Mouse (Mus musculus) frontal cortex, adult (tissue): ENCODE data around the gene Fibcd1.

Source experiments
- ATAC-seq: cut with Nextera tagmentation; 2 replicates; pipeline ENCODE4 v1.9.2; 2017; ENCODE audit warnings: mild to moderate bottlenecking, moderate library complexity, mixed read lengths; ENCODE audit not compliant: low TSS enrichment

Gene Fibcd1

GRCm38 (mm10) chr2:31858500-31858899, 12.7 kb upstream of the Fibcd1 start:
- no peak for ATAC-seq

- ATAC-seq, result no peak
Measured at GRCm38 (mm10) chr2:31857180-31857579, 11.4 kb upstream of the Fibcd1 start.

- ATAC-seq, result no peak
Measured at GRCm38 (mm10) chr2:31855991-31856390, 10.2 kb upstream of the Fibcd1 start.

DNA sequence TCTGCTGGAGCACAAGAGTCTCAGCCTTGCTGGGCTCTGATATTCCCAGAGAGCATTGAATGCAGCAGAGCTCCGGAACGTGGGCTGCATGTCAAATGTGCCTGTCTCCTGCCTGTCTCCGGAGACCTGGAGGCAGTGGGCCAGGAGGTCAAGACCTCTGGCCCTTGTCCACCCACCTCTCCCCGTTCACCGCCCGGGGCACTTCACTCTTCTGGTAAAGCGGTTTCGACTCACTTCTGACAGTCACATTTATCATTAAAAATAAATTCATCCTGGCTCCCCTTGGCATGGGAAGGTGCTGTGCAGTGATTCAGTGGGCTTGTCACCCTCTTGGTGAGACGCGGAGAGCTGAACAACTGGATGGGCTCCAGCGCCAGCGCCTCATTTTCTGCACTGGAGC, 4.3 kb upstream of the Fibcd1 start:
- no peak for ATAC-seq

DNA sequence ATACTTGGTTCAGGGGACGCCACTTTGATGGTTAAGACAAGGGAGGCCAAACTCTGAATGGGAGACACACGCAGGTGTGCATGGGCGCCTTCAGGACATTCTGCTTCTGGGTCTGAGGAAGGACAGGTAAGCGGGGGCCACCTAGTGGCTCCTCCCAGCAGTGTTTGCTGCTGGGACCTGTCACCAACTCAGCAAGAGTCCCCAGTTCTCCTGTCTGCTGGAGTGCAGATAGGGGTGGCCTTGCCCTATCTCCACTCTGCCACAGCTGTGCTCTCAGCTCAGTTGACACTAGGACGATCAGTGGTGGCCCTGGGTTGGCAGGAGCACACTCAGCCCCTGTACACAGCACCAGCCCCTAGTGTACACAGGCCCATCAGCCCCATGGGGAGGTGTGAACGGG, 2.1 kb upstream of the Fibcd1 start:
- ATAC-seq, result peak; percentile 56; the same call in 1 of the 2 replicates

- ATAC-seq, result no peak
Measured at GRCm38 (mm10) chr2:31846692-31847660, 1.2 kb upstream of the Fibcd1 start.

DNA sequence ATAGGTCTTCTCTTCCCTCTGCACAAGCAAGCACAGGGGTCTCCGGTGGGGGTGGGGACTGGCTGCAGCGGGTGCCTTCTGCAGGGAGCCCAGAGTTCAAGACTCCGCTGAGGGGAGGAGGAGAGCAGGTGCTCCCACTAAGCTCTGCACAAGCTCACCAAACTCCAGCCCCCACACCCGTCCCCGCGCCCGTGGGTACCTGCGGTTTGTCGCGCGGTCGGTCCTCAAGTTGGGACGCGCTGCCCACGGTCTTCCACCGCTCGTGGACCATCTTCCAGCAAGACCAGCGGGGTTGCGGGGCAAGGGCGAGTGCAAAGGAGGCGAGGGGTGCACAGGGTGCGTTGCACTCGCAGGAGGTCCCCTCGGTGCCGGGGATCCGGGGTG, 301 bp downstream of the Fibcd1 start:
- ATAC-seq, result no peak

DNA sequence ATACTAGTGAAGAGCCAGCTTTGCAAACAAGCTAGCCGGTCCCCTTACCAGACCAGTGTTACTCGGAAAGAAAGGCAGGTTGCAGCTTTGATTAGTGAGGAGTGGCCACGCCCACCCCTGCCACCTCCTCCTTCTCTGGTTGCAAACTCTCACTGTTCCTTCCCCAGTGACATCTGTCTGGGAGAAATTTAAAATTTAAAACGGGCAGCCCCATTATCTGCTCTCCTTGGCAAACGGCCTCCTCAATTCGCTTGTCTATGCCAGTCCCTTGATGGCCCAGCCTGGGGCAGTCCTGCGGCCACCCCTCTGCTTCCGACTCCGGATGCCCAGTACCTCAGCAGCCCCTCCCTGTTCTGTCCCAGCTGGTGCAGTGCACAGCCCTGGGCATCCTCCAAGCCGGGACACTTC, 1.1 kb downstream of the Fibcd1 start:
- ATAC-seq, result no peak

GRCm38 (mm10) chr2:31838868-31839267, 6.9 kb downstream of the Fibcd1 start:
- no peak for ATAC-seq

GRCm38 (mm10) chr2:31836985-31837384, 8.8 kb downstream of the Fibcd1 start:
- ATAC-seq, result no peak

DNA sequence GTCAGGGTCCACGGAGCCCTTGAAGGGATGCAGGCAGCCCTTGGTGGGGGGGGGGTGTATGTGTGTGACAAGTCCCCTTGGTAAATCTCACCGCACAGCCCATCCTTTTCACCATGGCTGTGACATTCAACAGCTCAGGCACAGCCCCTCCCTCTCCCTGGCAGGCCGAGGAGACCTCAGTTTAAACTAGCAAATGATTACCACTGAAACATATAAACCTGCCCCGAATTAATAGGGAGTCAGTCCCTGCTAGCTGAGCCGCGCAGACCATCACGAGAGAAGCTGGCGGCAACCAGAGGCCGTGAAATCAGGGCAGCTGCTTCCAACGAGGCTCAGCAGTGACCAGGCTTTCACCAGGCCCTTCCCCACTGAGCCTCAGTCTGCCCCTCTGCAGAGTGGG, 9.7 kb downstream of the Fibcd1 start:
- ATAC-seq, result no peak

DNA sequence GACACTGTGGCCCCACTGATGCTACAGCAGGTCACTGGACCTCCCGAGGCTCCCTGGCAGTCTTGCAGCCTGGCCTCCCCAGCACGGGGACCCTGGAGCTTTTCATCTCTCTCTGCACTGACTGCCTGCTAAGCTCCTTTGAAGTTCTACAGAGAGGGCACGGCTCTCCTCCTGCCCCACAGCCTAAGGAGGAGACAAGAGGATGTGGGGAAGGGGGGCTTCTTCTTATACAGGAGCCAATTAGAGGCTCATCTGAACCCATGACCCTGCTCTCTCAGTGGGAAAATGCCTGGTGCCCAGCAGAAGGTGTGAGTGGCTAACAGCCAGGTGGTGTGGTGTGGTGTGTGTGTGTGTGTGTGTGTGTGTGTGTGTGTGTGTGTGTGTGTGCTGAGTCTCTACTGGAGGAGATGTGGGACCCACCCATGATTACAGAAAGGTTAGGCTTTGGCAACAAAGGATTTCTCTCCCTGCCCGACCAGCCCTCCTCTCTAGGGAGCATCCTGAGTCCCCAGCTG, 17.4 kb downstream of the Fibcd1 start:
- ATAC-seq, result no peak

DNA sequence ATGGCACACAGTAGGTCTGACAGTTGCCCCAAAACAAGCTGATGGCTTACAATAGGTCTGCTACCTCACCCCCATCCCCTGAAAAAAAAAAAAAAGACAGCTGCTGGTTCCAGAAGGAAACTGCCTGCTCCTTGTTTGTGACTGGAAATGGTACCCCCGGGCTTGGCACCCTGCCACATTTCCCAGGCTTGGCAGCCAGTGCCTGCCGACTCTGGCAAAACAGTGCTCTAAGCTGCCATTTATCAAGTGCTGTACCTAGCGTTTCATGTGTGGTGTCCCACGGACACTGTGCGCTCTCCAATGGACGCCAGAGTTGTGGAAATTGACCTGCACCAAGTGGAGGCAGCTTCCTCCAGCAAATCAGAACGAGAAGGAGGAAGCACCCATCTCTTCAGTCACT, 17.9 kb downstream of the Fibcd1 start:
- ATAC-seq, result no peak

GRCm38 (mm10) chr2:31826094-31827085, 19.4 kb downstream of the Fibcd1 start:
- ATAC-seq, result peak; percentile 24; the same call in 1 of the 2 replicates

DNA sequence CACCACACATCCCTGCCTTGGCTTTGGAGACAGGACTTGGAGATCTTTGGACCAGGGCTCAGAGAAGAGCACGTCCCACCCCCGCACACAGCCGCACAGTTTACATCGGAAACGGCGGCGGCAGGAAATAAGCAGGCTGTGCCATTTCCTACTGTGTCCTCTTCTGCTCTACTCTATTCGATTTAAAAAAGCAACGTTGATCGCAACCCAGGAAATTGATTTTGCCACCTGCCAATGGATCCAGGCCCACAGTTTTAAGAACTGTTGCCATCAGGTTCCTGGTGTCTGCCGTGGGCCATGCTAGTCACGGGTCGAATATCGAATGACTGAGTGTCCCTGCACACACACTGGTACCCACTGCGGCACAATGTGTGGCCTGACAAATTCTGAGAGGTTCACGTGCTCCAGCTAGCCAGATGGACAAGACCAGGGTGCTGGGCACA, 20.3 kb downstream of the Fibcd1 start:
- no peak for ATAC-seq

DNA sequence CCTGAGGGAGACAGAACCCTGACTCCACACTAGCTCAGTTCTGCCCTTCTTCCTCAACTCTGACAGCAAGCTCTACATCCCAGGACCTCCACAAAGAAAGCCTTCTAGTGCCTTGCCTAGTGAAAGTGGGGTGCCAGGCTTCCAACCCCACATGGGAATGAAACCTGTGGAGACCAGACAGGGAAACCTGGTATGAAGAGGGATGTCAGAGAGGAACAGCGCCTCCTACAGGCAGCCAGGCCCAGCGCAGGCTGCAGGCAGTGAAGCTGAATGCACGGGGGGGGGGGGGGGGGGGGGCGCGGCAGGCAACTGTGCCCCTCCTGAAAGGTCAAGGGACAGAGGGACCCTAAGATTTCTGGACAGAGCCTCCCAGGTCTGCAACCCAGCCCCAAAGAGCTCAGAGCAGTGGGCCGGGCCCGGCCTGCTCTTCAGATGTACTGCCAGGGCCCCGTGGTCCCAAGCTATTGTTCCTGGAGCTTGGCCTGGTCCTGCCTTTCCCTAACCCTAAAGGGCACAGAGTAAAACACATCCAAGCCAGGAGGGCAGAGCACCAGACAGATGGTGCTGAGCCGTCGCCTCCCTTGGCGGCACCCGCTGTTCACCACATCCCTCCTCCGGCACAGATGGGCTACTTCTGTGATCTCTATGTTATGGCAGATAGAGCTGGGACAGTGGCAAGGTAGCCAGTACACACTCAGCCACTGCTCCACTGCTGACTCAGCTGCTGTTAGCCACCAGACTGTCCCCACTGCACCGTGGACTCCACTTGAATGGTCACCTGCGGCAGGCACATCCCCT, 21.7 kb downstream of the Fibcd1 start:
- ATAC-seq, result no peak

GRCm38 (mm10) chr2:31822524-31823371, 23.1 kb downstream of the Fibcd1 start:
- ATAC-seq, result peak; percentile 85

DNA sequence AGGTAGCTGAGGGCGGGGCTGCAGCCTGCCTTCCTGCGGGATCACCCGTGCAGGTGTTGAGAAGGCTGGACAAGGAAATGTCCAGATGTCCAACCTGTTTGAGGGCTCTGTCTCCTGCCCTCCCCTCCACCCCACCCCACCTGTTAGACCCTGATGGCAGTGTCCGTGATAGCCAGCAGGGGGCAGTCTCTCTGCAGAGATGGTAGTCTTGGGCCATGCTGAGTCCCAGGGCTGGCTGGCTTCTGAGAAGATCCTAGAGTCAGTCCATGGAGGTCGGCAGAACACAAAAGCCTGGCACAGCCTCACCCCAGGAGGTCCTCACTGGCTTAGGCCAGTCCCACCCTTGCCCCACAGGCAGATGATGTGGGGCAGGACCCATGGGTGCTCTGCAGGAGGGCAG, 30.4 kb downstream of the Fibcd1 start:
- ATAC-seq, result peak; percentile 67; the same call in 1 of the 2 replicates

DNA sequence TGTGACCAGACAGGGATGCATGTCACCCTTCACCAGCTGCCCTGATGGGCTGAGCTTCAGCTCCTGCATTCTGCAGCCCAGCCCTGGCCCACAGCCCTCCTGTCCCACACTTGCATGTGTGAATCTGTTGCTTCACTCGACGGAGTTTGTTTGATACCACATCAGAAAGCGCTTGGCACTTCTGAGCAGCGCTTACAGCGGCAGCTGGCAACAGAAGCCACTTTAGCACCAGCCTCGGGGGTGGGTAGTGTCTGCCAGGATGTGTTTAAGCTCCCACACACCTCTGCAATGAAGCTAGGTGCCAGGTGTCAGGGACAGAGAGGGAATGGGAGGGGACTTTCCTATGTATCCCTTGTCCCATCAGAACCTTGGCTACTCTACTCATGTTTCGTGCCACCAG, 31.1 kb downstream of the Fibcd1 start:
- peak; percentile 82 for ATAC-seq

GRCm38 (mm10) chr2:31813641-31814040, 32.2 kb downstream of the Fibcd1 start:
- ATAC-seq, result no peak
